Mouse (Mus musculus) mouse embryonic stem cell (cell line): Measurements from ENCODE around the gene Ccdc194.

Experiments
- in situ Hi-C, 2 experiments: fragments of 300-500 bp; cut with MboI; formaldehyde crosslinking; loops; 1 replicate in 1 of 2; 3 replicates in 1 of 2; pipeline ENCODE4 v1.14.3; 2019 to 2020; ENCODE audit warnings: low sequenced_read_pairs in 2 of 2, low pct_unique_long_range_greater_than_20kb in 1 of 2, mixed read lengths in 1 of 2; ENCODE audit not compliant: unreplicated experiment in 1 of 2

Gene Ccdc194

GRCm38 (mm10) chr8:71488454-71488853 is 37.1 kb downstream of the Ccdc194 start:
- in situ Hi-C loops, result no loop called here

DNA sequence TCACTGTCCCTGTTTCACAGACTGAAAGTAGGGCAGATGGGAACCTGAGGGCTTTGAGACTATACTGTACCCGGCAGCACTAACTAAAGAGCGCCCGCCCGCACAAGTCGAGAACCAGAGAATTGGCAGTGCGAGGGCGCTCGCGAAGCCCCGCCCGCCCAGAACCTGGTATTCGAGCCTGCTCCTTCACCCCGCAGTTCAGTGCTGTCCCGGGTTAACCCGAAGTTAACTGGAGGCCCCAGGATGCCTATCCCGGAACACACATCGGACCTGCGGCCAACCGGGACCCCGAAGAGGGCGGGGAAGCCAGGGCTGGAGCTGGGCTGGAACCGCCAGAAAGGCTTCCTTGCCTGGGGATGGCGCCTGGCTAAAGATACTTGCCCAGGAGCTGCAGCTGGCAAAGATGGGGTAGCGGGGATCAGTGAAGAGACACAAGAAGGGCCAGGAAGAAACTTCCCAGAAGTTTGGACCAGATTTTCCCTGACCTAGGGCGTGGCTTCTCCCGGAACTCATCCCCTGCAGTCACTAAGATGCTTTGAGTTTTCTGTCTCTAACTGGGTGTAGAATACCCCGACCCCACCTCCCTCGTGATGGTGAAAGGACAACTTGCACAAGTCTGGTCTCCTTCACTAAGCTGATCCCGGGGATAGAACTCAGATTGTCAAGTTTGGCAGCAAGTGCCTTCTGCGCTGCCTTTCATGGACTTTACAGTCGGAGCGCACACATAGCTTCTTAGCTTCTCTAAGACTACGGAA is 37.6 kb downstream of the Ccdc194 start, which contains the start of gene Gtpbp3:
TSS of gene Gtpbp3 (plus strand) at position 413 of the 755 bp plus-strand sequence.
- in situ Hi-C loops, result no loop called here

DNA sequence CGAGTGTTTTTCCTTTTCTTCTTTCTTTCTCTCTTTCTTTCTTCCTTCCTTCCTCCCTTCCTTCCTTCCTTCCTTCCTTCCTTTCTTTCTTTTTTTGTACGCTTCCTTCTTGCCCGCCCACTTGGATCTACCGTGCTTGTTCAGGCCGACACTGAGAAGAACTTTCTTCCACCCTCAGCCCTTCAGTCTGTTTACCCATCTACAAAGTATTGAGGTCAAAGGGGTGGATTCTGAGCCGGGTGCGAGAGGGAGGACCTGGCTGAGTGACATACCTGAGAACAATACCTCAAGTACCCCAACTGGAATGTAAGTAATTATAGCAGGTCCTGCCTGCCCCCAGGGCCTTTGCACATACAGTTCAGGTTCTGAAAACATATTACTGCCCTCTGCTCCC is 39.4 kb downstream of the Ccdc194 start:
- in situ Hi-C loops, result no loop called here

DNA sequence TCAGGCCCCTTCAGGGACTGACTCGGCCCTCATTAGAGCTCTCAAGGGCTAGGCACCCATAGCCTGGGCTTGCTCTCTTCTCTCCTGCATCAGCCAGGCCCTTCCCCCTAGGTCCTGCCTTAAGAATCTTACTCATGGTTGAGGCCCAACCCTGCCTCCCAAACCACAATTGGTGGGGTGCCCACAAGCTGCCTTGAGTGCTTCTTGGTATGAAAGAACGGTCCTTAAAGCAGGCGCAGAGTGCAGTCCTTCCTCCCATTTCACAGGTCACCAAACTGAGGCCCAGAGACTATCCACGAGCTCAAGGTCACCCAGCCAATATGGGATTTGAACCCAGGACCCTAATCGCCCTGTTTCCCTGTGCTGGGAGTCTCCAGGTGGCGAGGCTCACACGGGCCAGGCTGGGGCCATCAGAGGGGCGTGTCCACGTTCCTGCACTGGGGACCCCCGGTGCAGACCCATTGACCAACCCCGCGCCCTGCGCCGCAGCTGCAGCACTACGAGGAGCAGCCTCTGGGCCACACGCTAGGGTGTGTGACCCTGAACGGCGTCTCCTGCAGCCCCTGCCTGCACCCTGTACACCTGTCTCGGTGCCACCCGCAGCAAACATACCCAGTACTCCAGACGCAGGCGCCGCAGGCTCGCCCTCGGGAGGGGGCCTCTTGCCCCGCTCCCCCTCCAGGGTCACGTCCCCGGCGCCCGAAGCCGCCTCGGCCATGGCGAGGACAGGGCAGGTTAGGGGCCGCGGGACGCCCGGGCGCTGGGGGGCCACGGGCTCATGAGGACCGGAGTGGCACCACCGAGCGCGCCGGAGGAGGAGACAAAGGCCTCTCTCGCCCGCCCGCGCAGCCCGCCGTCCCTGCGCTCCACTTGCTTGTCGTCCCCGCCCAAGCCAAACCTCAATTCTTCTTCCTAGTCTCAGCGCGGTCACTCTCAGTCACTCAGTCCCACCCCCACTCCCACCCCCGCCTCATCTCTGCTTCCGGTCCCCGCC is 40.1 kb downstream of the Ccdc194 start, which contains the start of gene Ano8:
TSS of gene Ano8 (minus strand) at position 822 of the 994 bp plus-strand sequence.
- in situ Hi-C loops, result no loop called here

DNA sequence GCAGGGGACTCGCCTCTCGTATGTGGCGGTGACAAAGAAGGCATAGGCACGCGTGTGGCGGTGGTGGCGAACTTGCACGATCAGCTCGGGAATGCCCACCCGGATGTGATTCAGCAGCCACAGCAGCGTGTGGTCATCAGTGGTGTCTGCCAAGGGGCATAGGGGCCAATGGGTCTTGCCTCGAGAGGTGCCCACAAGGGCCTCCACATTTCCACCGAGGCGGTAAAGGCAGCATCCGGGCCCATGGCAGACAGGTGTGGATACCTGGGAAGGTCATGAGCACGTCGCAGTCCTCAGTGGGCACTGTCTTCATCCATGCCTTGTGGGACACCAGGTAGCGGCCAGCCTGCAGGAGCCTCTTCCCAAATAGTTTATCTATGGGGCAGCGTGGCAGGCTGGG is 40.8 kb downstream of the Ccdc194 start:
- in situ Hi-C loops, result no loop called here

GRCm38 (mm10) chr8:71483932-71484331 is 41.6 kb downstream of the Ccdc194 start:
- in situ Hi-C loops, result no loop called here

DNA sequence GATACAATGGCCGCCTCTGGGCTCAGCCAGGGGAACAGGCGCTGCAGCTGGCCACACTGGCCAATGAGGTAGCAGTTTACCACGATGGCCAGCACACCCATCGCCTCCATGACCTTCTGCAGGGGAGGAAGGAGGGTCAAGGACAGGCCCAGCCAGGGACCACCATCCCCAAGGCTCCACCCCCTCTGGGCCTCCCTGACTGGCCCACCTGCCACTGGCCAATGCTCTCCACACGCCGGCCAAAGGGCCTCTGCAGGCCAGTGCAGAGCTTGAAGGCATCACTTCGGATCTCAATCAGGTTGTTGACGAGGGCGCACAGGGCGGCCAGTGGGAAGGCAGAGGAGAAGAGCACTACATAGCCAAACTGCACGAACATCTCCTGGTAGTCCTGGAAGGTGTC is 46.6 kb downstream of the Ccdc194 start:
- in situ Hi-C loops, result no loop called here

GRCm38 (mm10) chr8:71477196-71477845 is 48.2 kb downstream of the Ccdc194 start:
- in situ Hi-C loops, result no loop called here

- in situ Hi-C loops, result no loop called here
These were observed 49.2 kb downstream of the Ccdc194 start for GRCm38 (mm10) chr8:71476099-71476940.

DNA sequence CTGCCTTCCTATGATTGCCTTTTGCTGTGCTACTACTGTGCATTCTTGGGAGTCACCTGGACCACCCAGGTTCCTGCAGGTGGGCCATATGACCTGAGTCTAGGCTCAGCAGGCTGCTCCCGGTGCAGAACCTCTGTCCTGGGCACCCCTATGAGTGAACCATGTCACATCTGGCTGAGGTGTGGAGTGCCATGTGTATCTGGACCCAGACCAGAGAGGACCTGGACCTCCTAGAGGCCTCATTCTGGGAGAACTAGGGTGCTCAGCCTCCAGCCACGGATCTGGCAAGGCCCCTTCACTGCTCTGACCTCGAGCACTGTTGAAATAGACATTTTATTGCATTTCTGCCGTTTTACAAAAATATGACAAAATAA is 49.8 kb downstream of the Ccdc194 start:
- in situ Hi-C loops, result no loop called here

GRCm38 (mm10) chr8:71474785-71475701 is 50.5 kb downstream of the Ccdc194 start:
- in situ Hi-C loops, result no loop called here

DNA sequence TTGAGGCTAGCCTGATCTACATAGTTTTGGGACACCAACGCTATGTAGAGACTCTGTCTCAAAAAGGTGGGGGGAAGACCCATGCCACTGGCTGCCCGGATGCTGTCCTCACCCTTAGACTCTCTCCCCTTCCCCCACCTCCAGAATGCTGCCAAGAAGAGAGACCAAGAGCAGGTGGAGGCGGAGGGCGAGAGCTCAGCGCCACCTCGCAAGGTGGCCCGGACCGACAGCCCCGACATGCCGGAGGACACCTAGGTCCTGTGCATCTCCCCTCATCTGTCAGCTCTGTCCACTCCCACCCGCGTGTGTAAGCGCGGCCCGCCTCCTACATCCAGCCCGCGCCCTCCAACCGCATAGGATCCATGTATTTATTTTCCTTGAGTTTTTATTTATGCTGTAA is 51.2 kb downstream of the Ccdc194 start:
- in situ Hi-C loops, result no loop called here

DNA sequence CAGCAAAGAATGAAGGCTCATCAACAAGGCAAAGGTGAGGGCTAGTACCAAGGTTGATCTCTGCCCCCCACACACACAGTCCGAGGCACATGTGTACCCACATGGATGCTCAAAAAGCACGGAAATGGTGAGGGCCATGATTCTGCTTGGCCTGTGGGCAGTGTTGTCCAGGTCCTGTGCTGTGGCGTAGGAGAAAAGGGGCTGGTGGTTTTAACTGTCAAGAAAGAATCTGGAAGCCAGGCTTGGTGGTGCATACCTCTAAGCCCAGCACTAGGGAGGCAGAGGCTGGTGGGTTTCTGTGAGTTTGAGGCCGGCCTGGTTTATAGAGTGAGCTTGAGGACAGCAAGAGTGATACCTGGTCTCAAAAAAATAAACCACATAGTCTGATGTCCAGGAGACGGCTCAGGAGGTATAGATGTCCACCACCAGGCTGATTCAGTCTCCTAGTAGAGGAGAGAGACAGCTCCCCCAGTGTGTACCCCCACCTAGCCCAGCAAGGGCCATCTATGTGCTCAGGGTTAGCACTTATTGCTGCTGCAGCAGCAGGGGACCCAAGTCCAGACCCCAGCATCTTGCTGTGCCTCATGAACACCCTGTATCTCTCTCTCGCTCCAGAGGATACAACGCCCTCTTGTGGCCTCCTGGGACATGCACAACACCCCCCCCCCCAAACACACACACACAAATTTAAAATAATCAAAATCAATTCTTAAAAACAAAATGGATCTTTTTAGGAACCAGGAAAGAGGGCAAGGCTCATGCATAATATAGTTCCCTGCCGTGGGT is 52.7 kb downstream of the Ccdc194 start:
- in situ Hi-C loops, result no loop called here

- in situ Hi-C loops, result no loop called here
These were observed 53.6 kb downstream of the Ccdc194 start for GRCm38 (mm10) chr8:71471861-71472260.

GRCm38 (mm10) chr8:71470913-71471255 is 54.6 kb downstream of the Ccdc194 start:
- in situ Hi-C loops, result no loop called here

DNA sequence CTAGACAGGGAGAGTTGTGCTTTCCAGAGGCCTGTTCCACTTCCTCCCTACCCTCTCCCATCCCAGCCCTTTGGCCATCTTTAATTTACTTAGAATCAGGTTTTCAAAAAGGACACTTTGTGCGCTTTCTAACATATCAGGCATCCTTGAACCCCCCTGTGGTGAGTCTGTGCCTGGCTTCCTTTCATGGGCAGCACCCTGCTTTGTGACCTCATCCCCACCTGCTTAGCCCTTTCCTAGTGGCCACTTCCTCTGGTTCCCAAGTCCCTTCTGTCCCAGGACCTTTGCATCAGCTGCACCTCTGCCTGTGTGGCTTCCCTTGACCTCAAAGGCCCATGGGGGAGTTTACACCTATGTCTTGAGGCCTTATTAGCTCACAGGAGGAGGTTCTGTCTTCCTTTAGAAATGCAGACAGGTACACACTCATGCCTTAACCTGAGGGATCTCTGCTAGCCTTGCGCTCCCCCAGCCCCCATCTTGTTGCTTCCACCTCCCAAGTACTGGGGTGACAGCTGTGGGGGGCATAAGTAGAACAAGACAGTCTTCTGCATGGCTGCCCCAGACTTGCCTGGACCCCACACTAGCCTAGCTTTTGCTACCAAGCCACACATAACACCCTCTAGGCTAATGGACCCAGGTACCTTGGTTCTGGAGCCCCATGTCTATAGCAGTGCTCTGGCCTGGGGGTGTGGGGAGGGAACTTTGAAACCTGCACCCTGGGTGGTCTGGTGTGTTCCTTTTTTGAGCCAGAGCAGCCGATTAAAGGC is 55.2 kb downstream of the Ccdc194 start:
- in situ Hi-C loops, result no loop called here
